Mouse (Mus musculus) adrenal gland, postnatal 25 days (tissue): ENCODE data around the gene Ripor1. TPM values are rescaled to one million over a fixed set of nuclear protein-coding genes. Genes with fewer than 3 reads are reported as not detected.
"Not testable (repeated sequence)": the region's sequence is repeated elsewhere in the genome, so short reads cannot be mapped to it uniquely, and the experiment has no call there.

Source experiments
- DNase-seq: peaks from one replicate; pipeline ENCODE4 v3.0.0; 2021; ENCODE audit warnings: mixed read lengths
- long read RNA-seq: library from polyadenylated mRNA; stranded (forward); transcript quantifications from one replicate; pipeline ENCODE4 v2.0.0, GENCODE M21; 2021
- total RNA-seq: library from RNA; stranded (reverse); gene quantifications from 2 replicates; pipeline ENCODE4 v1.2.3, GENCODE M21; 2021

Ripor1 gene
- 27.7 and 33.5 TPM in 2 replicates for total RNA-seq
- long read RNA-seq, partial matches to known transcripts = 12 of 15 reads
- long read RNA-seq, other reads (novel, unspliced or antisense) = 3 of 15 reads

GRCm38 (mm10) chr8:105604804-105605381 lies at the start of gene Ripor1:
Ripor1 (plus strand) TSS chr8:105605255.
- peak; percentile 85 for DNase-seq

GRCm38 (mm10) chr8:105562863-105563262 lies 42.2 kb upstream of the Ripor1 start:
- no peak for DNase-seq

- no peak for DNase-seq
Observed at GRCm38 (mm10) chr8:105563871-105564270, 41.2 kb upstream of the Ripor1 start.

GRCm38 (mm10) chr8:105564573-105565229 lies 40.4 kb upstream of the Ripor1 start:
- DNase-seq = not testable (repeated sequence)

- no peak for DNase-seq
Observed at GRCm38 (mm10) chr8:105565401-105565881, 39.6 kb upstream of the Ripor1 start.

GRCm38 (mm10) chr8:105565952-105566702 lies 38.9 kb upstream of the Ripor1 start, which contains the start of gene Atp6v0d1:
Atp6v0d1 (minus strand) TSS chr8:105566047.
- peak; percentile 100 for DNase-seq

DNA sequence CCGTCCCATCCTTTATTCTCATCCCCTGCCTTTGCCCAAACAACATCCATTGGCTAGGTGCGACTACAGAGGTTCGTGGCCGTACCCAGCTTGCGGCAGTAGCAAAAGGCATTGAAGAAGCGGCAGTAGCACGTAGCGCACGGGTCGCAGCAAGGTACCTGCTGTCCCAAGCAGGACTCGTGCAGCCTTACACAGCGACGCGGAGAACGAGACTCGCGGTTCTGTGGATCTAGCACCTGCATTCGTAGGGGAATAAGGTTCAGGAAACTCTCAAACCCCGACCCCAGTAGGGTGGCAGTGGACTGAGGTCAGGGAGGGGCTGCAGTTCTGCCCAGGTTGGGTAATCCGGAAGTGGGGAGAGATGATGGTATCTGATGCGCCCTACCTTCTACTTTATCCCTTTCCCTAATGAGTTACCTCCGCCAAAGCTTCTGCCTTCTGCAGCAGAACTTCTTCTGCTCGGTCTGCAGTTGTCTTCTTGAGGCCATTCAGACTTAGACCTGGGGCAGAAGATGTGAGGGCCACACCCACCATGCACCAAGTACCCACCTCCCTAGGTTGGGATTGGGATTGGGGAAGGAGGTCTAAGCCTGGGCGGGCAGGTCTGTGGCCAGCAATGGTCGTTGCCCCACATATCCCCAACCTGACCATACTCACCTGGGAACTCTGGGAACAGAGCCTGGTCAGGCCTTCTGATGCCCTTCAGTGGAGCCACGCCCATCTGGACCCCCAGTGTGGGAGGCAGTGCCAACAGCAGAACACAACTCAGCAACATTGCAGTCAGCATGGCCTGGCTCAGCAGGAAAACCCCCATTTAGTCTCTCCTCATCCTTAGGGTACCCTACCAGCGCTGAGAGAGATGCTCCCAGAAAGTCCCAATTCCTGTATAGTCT lies 38.1 kb upstream of the Ripor1 start:
- peak; percentile 7 for DNase-seq

DNA sequence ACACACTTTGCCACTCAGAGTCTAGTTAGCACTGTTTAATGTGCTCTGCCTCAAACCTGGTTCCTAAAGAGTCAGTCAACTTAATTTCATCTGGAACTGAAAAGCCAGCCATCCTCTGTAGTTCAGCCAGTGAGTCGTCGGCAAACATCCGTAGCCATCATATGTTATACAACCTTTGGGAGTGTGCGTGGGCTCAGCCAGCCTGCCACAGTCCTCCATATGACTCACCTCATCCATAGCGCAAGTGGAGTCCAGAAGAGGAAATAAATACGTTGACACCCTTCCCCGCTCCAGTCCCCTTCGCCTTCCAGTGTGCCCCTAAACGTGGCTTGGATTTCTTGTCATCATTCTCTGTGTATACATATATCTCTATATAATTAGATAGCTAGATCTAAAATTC lies 33.2 kb upstream of the Ripor1 start:
- DNase-seq = no peak

DNA sequence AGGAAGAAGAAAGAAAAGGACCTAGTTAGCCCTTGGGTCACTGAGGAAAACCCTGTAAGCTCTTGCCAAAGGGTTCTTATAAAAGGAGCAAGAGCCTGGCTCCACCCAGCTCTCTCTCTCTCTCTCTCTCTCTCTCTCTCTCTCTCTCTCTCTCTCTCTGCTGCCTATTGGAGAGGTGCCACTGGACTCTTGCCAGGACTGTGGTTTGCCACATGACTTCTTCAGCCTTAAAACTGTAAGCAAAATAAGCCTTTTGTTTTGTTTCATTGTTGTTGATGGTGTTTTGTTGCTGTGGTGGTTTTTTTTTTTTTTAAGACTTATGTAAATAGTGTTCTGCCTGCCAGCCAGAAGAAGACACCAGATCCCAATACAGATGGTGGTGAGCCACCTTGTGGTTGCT lies 31.6 kb upstream of the Ripor1 start:
- peak; percentile 55 for DNase-seq

- DNase-seq = no peak
Observed at GRCm38 (mm10) chr8:105574741-105575140, 30.3 kb upstream of the Ripor1 start.

GRCm38 (mm10) chr8:105575538-105575937 lies 29.5 kb upstream of the Ripor1 start:
- DNase-seq = no peak

DNA sequence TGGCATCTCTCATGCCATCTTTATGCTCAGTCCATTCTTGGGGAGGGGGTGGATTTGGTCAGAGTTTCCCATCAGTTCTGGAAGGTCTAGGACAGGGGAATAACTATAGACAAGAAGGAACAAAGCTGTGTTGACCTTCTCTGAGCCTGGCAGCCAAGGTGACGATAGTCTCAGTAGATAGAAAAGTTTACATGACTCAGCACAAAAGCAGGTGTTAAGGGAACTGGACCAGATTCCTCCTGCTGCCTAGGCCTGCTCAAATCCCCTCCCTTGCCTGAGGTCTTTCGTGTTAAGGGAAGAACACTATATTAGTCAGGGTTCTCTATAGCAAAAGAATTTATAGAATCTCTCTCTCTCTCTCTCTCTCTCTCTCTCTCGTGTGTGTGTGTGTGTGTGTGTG lies 25.3 kb upstream of the Ripor1 start:
- no peak for DNase-seq

GRCm38 (mm10) chr8:105592431-105592830 lies 12.6 kb upstream of the Ripor1 start:
- DNase-seq = no peak

- peak; percentile 47 for DNase-seq
Observed at GRCm38 (mm10) chr8:105593859-105594258, 11.2 kb upstream of the Ripor1 start.

DNA sequence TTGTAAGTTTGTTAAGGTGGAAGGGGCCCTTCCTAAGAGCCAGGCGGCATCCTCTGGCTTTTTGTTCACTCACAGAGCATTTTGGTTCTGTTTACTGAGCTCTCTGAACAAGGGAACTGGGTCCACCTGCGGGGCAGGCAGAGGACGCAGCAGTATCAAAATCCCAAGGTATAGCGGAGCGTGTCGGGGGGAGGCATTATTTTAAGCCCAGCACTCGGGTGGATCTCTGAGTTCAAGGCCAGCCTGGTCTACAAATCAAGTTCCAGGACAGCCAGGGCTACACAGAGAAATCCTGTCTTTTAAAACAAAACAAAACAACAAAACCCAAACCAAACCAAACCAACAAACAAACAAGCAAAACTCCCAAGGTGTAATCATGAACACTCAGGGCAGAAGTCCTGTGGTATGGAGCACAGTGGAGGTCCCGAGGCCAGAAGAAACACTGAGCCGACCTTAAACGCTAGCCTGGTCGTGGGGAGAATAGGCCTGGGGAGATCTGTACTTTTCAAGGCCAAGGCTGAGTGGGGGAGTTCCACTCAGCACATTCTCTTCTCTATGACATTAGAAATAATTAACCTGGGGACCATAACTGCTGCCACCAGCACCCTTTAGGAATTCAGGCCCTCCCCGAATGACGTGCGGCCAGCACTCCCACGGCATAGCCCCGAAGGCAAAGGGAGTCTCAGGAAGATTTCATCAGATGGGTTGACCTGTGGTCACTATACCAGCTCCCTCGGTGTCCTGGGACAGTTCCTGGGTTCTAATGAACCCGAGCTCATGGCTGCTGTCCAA lies 10.4 kb upstream of the Ripor1 start:
- DNase-seq = no peak

GRCm38 (mm10) chr8:105596362-105597034 lies 8.6 kb upstream of the Ripor1 start:
- peak; percentile 72 for DNase-seq

DNA sequence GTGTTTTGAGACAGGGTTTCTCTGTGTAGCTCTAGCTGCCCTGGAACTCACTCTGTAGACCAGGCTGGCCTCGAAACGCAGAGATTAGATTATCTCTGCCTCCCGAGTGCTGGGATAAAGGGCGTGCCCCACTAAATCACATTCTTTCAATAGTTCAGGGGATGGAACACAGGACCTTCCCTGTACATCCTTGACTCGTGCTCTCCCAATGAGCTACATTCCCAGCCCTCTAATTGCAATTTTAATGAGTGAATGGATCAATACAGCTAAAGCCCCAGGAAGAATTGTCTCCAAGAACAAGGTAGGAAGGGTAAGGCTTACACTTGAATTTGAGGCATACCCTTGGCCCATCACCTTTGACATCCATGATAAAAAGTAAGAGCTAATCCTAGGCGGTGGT lies 6.3 kb upstream of the Ripor1 start:
- DNase-seq = no peak

GRCm38 (mm10) chr8:105601301-105601700 lies 3.8 kb upstream of the Ripor1 start:
- DNase-seq = no peak

- DNase-seq = not testable (repeated sequence)
Observed at GRCm38 (mm10) chr8:105602540-105602939, 2.5 kb upstream of the Ripor1 start.

DNA sequence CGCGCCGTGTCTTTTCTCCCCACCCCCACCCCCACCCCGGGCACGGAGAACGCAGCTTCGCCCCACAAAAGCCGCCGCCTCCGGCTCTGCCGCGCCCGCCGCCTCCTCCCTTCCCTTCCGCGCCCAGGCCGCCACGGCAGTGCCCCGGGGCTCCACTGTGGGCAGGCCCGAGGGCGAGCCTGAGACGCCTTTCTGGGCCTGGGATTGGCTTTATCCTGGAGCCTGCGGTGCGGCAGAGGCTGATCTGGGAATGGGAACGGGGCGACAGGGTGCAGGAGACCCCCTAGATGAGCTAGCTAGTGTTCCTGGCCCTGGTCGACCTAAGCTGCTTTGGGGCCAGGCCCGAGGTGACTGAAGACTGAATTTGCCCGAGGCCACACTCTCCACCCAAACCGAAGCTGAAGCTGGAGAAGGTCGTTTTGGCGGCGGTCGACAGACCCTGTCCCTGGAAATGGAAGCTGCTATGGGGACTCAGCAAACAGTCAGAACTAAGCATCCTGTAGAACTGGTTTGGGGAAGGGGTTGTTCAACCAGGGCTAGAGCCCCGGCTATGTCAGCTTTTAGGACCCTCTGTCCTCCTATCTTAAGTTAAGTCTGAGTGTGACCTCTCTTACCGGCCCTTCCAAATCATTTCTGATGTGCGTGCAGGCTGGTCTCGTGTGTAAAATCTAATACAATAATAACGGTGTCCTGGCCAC lies 585 bp downstream of the Ripor1 start:
- DNase-seq = peak; percentile 54
